Mouse (Mus musculus): ENCODE results near the gene Zbtb7b.

DNA sequence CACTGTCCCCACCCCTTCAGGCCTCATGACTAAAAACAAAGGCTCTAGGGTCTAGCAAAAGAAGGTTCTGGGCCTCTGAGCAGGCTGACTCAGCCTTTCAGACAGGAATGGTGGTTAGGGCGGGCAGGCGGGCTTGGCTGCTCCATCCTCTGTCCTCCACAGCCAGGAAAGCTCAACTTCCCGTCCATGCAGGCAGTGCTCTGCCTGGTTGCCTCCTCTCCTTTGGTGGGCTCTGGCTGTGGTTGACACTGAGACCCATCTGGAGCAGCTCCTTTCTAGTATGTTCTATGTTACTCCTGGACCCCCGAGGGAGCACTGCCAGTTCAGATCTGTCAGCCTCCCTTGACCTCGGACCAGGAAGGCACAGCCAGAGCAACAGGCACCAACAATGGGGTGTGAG, 8.1 kb upstream of the Zbtb7b start, which contains the start of gene Lenep:
- no peak for TF ChIP-seq POLR2A (IDR thresholded peaks at IDR 0.05; ENCODE audit: low read depth, low read length)
- no peak for TF ChIP-seq CTCF (conservative IDR thresholded peaks at IDR 0.05; ENCODE audit: insufficient read depth, insufficient read length, low read depth, low read length)
